Mouse (Mus musculus) embryonic facial prominence, embryonic 14.5 days (tissue): Measurements from ENCODE around the gene Slc35c1. TPM values are rescaled to one million over a fixed set of nuclear protein-coding genes. Genes with fewer than 3 reads are reported as not detected.

ENCODE experiments used
- ATAC-seq: fragments of 200-750 bp; cut with Nextera tagmentation; 2 replicates; pipeline ENCODE4 v1.8.0; 2017; ENCODE audit warnings: low read depth, moderate number of reproducible peaks, moderate TSS enrichment
- DNase-seq: peaks from one replicate; pipeline ENCODE4 v3.0.0-alpha.2; 2015; ENCODE audit warnings: low spot score
- H3K27ac ChIP-seq: fragments of 300-500 bp; sonication (generic); replicated peaks from 2 replicates; pipeline ENCODE4 v1.5.1; 2014; ENCODE audit warnings: low read depth, mild to moderate bottlenecking, low read length, moderate library complexity
- H3K27me3 ChIP-seq: fragments of 300-500 bp; sonication (generic); replicated peaks from 2 replicates; pipeline ENCODE4 v1.6.1; 2014; ENCODE audit warnings: low read length; ENCODE audit not compliant: control insufficient read depth, insufficient read depth
- H3K36me3 ChIP-seq: fragments of 300-500 bp; sonication (generic); 2 replicates; pipeline ENCODE4 v1.6.1; 2014; ENCODE audit warnings: low read length, mixed read lengths; ENCODE audit not compliant: control insufficient read depth, insufficient read depth
- H3K4me1 ChIP-seq: fragments of 300-500 bp; sonication (generic); 2 replicates; pipeline ENCODE4 v1.6.1; 2014; ENCODE audit warnings: antibody characterized with exemption, low read length; ENCODE audit not compliant: control insufficient read depth, insufficient read depth
- H3K4me2 ChIP-seq: fragments of 300-500 bp; sonication (generic); 2 replicates; pipeline ENCODE4 v1.6.1; 2014; ENCODE audit warnings: low read depth, mild to moderate bottlenecking, low read length, moderate library complexity, mixed read lengths
- H3K4me3 ChIP-seq: fragments of 300-500 bp; sonication (generic); 2 replicates; pipeline ENCODE4 v1.5.1; 2014; ENCODE audit warnings: low read depth, mild to moderate bottlenecking, low read length
- H3K9ac ChIP-seq: fragments of 300-500 bp; sonication (generic); 2 replicates; pipeline ENCODE4 v1.6.1; 2014; ENCODE audit warnings: low read depth, mild to moderate bottlenecking, low read length, moderate library complexity, mixed read lengths
- H3K9me3 ChIP-seq: fragments of 300-500 bp; sonication (generic); 2 replicates; pipeline ENCODE4 v1.6.1; 2016; ENCODE audit warnings: low read length; ENCODE audit not compliant: control insufficient read depth
- WGBS: fragments of 180-500 bp; shearing (Covaris S2); extraction: QIAGEN DNeasy Blood & Tissue Kit; methylation state at CpG from one replicate; pipeline ENCODE4 v1.1.7; 2014; 5-methylcytosine and 5-hydroxymethylcytosine counted together
- polyA plus RNA-seq: library from polyadenylated mRNA; unstranded; fragments of >200 nt; fragmentation: Nextera tagmentation; extraction: Ambion mirVana; gene quantifications from 2 replicates; pipeline ENCODE4 v1.2.1, GENCODE M21; 2014

The Slc35c1 gene
- polyA plus RNA-seq, 1 experiment from 2014 or later: 15.7 TPM

- Histone ChIP-seq H3K27me3 (no peaks in the 10 kb centered on the region), H3K9me3 (no peaks in the 10 kb centered on the region), H3K9ac (no peak overlapping the region), H3K4me3 (no peak overlapping the region), H3K4me2 (no peak overlapping the region), H3K36me3 (peaks cover 34% of the 10 kb centered on the region), H3K4me1 (peaks cover 63% of the 10 kb centered on the region), H3K27ac (peak overlapping the region; percentile 71)
- WGBS: 42% methylated on average over 6 of the region's 6 CpGs
- peak; percentile 86 for ATAC-seq
- DNase-seq: peak; percentile 92
Observed at GRCm38 (mm10) chr2:92427882-92428281, 32.5 kb downstream of the Slc35c1 start.

GRCm38 (mm10) chr2:92426426-92426825 is 33.9 kb downstream of the Slc35c1 start:
- peak overlapping the region; percentile 71 for H3K27ac ChIP-seq
- ATAC-seq (no peak), DNase-seq (peak; percentile 76)
- H3K9me3 ChIP-seq: no peaks in the 10 kb centered on the region
- H3K4me2 ChIP-seq: no peak overlapping the region
- no peaks in the 10 kb centered on the region for H3K27me3 ChIP-seq
- peaks cover 49% of the 10 kb centered on the region for H3K36me3 ChIP-seq
- WGBS: 54% methylated on average over 3 of the region's 3 CpGs
- peaks cover 48% of the 10 kb centered on the region for H3K4me1 ChIP-seq
- no peak overlapping the region for H3K4me3 ChIP-seq
- no peak overlapping the region for H3K9ac ChIP-seq

GRCm38 (mm10) chr2:92425366-92425765 is 35.0 kb downstream of the Slc35c1 start:
- Histone ChIP-seq H3K4me1 (peaks cover 38% of the 10 kb centered on the region), H3K36me3 (peaks cover 59% of the 10 kb centered on the region), H3K9me3 (no peaks in the 10 kb centered on the region), H3K4me2 (no peak overlapping the region), H3K27ac (peak overlapping the region; percentile 71; the same call in 1 of the 2 replicates), H3K4me3 (no peak overlapping the region), H3K9ac (no peak overlapping the region), H3K27me3 (no peaks in the 10 kb centered on the region)
- DNase-seq (no peak), ATAC-seq (no peak)
- WGBS: 89% methylated on average over 4 of the region's 4 CpGs

- DNase-seq (peak; percentile 90), ATAC-seq (peak; percentile 74)
- Histone ChIP-seq H3K4me3 (no peak overlapping the region), H3K9ac (no peak overlapping the region), H3K36me3 (peaks cover 66% of the 10 kb centered on the region), H3K27ac (peak overlapping the region; percentile 87), H3K27me3 (no peaks in the 10 kb centered on the region), H3K4me2 (0 out of 2 replicates have a peak overlapping the region, but pooled peaks have one; percentile 10), H3K9me3 (no peaks in the 10 kb centered on the region), H3K4me1 (peaks cover 38% of the 10 kb centered on the region; the same call in 1 of the 2 replicates)
- 75% methylated on average over 9 of the region's 9 CpGs for WGBS
Observed at GRCm38 (mm10) chr2:92424462-92425308, 35.7 kb downstream of the Slc35c1 start.

GRCm38 (mm10) chr2:92423702-92424461 is 36.5 kb downstream of the Slc35c1 start:
- ATAC-seq: no peak
- H3K36me3 ChIP-seq: peaks cover 74% of the 10 kb centered on the region
- peaks cover 36% of the 10 kb centered on the region; the same call in 1 of the 2 replicates for H3K4me1 ChIP-seq
- no peaks in the 10 kb centered on the region for H3K27me3 ChIP-seq
- peak; percentile 66 for DNase-seq
- WGBS: 78% methylated on average over 9 of the region's 9 CpGs
- no peak overlapping the region for H3K4me3 ChIP-seq
- peak overlapping the region; percentile 87 for H3K27ac ChIP-seq
- H3K9me3 ChIP-seq: no peaks in the 10 kb centered on the region
- H3K9ac ChIP-seq: no peak overlapping the region
- 0 out of 2 replicates have a peak overlapping the region, but pooled peaks have one; percentile 10 for H3K4me2 ChIP-seq

- Histone ChIP-seq H3K9me3 (no peaks in the 10 kb centered on the region), H3K4me1 (peaks cover 29% of the 10 kb centered on the region; the same call in 1 of the 2 replicates), H3K4me2 (no peak overlapping the region), H3K27me3 (no peaks in the 10 kb centered on the region), H3K4me3 (no peak overlapping the region), H3K9ac (no peak overlapping the region), H3K27ac (no peak overlapping the region), H3K36me3 (peaks cover 81% of the 10 kb centered on the region)
- DNase-seq (no peak), ATAC-seq (no peak)
- WGBS: 92% methylated on average over 9 of the region's 9 CpGs
Observed at GRCm38 (mm10) chr2:92423156-92423555, 37.2 kb downstream of the Slc35c1 start.

GRCm38 (mm10) chr2:92422388-92423135 is 37.8 kb downstream of the Slc35c1 start:
- H3K27ac ChIP-seq: no peak overlapping the region
- H3K9ac ChIP-seq: no peak overlapping the region
- 74% methylated on average over 10 of the region's 10 CpGs for WGBS
- H3K4me2 ChIP-seq: no peak overlapping the region
- no peak for ATAC-seq
- H3K4me1 ChIP-seq: peaks cover 24% of the 10 kb centered on the region; the same call in 1 of the 2 replicates
- H3K36me3 ChIP-seq: peaks cover 87% of the 10 kb centered on the region
- H3K4me3 ChIP-seq: no peak overlapping the region
- no peaks in the 10 kb centered on the region for H3K9me3 ChIP-seq
- DNase-seq: no peak
- no peaks in the 10 kb centered on the region for H3K27me3 ChIP-seq

- Histone ChIP-seq H3K36me3 (peaks cover 93% of the 10 kb centered on the region), H3K9me3 (no peaks in the 10 kb centered on the region), H3K9ac (no peak overlapping the region), H3K27ac (no peak overlapping the region), H3K4me3 (no peak overlapping the region), H3K27me3 (no peaks in the 10 kb centered on the region), H3K4me2 (no peak overlapping the region), H3K4me1 (peaks cover 18% of the 10 kb centered on the region; the same call in 1 of the 2 replicates)
- no peak for DNase-seq
- no peak for ATAC-seq
- WGBS: 88% methylated on average over 7 of the region's 7 CpGs
Observed at GRCm38 (mm10) chr2:92421723-92422387, 38.5 kb downstream of the Slc35c1 start.
